Mouse (Mus musculus) right cerebral cortex, postnatal 14 days (tissue): ENCODE results near the gene Armh1.

Source experiments
- DNase-seq: peaks from one replicate; pipeline ENCODE4 v3.0.0; 2022

Gene Armh1

DNA sequence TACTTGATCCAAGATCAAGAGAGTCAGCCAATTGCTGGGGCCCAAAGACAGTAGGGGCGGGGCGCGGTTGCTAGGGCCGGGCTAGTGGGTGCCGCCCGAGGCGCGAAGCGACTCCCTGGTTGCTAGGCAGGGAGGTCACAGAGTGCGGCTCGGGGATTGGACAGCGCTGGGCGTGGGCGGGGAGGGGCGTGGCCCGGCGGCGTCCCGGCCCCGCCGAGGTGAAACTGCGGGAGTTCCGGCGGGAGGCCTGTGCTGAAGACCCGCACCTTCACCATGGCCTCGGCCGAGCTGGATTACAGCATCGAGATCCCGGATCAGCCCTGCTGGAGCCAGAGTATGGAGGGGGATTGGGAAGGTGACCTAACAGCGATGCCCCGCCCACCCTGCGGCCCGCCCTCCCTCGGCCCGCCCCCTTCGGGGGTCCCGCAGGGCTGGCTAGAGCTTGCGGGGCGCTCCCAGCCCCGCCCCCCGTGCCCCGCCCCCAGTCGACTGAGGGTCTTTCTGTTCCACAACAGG is at the start of gene Armh1, which contains the start of gene Tmem53:
Gene Armh1 (minus strand): TSS at position 325 of the 516 bp plus-strand sequence.
Gene Tmem53 (plus strand): TSS at position 151 of the 516 bp plus-strand sequence.
- DNase-seq = peak; percentile 78

GRCm38 (mm10) chr4:117299921-117300320 is 48.0 kb upstream of the Armh1 start:
- DNase-seq = no peak

- DNase-seq = no peak
These were observed 45.9 kb upstream of the Armh1 start for GRCm38 (mm10) chr4:117297819-117298218.

DNA sequence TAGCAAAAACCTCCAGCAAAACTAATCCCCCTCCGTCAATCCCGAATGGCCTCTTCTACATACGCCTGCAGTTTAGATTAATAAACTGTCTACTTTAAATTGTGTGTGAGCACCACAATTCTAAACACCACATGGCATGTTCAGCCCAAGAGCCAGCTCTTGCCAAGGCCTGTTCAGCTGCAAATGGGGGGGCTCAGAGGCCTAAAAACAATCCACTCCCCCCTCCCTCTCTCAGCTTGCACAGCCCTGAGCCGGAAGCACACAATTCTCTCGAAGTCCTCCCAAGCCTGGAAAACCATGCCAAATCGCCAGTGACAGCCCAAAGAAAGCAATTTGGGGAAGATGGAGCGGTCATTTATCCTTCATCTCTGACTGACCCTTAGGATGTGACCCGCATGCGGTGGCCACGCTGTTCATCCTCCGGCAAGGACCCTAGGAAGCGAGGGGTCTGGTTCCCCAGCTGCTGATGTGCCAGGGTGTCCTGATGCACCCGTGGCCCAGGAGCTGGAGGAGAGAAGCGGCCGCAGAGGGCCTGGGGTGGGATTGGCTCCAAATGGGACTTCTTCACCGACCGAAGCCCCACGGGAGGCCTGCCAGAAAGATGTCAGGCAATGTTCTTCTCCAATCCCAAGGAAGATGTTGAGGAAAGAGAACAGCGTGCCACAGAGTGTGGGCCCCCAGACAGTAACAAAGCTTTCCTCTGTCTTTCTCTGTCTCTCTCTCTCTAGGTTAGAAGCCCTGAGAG is 45.1 kb upstream of the Armh1 start:
- DNase-seq = no peak

GRCm38 (mm10) chr4:117291696-117292095 is 39.8 kb upstream of the Armh1 start:
- DNase-seq = no peak

DNA sequence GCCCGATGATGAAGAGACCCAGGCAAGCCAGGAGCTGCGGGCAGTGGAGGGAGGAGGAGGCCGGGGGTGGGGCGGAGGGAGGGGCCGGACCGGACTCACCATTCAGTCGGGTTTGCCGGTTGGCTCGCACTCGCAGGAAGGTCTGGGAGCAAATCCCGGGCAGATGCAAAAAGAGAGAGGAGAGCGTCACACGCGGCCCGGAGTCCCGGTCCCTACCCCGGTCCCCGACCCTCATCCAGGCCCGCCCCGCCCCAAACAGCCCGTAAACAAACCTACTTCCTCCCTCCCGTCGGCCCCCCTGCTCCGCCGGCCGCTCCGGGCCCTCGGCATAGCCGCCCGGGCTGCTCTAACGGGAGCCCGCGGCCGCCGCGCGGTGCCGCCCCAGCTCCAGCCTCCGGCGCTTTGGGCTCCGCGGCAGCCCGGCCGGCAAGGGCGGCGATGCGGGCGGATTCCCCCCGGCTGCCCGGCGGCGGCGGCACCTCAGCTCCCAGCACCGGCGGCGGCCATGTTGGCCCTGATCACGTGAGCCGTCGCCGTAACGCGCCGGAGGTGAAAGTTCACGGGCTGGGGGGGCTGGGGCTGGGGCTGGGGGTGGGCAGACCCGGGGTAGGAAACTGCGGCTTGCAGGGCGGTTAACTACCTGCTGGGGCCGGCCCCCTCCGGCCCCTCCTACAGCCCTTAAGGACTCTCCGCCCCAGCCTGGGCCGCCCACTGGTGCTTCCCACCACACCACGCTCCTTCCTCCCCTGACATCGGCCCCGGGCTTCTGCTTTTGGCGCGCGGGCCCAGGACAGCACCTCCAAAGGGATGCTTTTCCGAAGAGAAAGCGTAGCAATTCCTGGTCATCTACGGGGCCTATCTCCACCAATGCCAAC is 37.2 kb upstream of the Armh1 start:
- peak; percentile 81 for DNase-seq

DNA sequence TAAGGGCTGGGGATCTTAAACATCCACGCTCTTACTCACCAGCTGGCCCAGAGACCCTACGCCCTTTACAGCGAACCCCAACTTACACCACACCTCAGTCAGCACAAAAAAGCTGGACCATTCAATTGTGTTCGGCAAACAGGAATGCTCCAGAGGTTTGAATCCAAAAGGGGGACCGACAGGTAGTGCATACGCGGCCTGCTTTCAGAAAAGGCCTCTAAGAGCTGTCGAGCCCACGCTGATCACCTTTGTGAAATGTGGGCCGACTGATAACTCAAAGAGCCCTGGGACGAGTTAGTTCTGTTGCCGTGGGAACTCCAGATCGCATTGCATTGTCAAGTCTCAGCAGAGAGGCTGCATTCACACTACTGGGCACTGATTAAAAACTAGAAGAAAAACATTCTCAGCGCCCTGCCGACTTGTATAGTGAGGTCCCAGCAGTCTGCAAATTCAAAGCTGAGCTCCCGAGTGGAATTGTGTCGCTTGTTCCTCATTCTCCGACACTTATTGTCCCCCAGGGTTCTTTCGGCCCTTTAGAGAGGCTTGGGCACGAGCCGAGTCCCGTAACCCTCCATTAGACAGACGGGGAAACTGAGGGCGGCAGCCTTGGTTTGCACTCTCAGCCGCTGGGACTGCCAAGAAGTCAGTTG is 36.5 kb upstream of the Armh1 start:
- no peak for DNase-seq

- DNase-seq = no peak
These were observed 32.4 kb upstream of the Armh1 start for GRCm38 (mm10) chr4:117284363-117284762.

DNA sequence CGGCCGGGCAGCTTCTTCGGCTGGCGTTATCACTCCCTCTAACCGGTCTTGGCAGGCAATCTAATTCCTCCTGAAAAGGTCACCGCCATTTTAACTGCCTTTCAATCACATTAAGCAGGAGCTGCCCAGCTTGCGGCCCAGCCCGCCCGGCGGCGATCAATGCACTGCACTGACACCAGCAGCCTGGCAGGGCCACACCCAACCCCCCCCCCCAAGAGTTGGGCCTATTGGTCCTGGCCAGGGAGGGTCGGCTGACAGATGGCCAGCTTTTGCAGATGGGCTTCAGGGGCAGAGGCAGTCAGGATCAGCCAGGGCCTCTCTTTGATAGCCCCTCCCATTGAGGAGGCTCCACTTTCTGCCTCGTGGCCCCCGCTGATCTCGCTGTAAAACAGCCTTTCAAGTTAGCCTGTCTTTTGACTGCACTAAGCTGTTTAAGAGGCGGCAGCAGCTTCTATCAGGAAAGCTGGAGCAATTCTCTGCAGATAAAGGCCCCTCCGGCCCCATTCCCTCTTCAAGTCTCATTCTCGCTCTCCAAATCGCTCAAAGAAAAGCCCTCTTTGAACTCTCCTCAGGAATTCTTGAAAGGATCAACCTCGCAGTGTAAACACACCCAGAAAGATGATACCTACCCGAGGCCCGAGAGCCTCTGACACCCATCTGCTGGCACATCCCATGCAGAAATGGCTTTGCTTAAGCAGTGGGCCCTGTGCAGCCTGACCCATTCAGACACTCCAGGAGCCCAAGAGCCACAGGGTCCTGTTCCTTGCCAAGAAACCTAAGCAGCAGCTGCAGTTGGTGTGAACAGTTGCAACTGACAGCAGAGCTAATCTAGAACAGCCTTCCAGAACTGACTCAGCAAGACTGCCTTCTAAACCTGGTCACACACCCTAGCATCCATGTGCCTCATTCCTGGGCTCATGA is 31.6 kb upstream of the Armh1 start:
- DNase-seq = no peak

GRCm38 (mm10) chr4:117281090-117281845 is 29.3 kb upstream of the Armh1 start:
- DNase-seq = no peak

DNA sequence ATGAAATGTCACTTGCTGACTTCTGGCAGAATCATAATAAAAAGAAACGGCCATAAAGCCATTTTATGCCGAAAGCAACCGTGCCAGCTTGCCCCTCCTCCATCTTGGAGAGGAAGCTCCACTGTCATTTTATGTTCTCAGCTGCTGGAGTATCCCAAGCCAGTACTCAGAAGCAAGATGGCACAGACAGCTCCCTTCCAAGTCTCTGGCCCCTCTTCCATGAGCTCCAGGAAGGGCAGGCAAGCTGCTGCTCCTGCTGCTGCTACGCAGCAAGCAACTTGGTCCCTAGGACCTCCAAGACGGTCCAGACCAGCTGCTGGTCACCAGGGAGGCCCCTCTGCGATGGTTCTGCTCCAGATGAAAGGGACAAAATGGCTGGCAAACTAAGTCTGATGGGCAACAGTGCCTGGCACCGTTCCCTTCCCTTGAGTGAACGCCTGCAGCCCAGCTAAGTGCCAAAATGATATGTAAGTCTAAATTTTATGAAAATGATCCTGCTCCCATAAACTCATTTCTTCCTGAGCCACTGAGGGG is 28.5 kb upstream of the Armh1 start:
- DNase-seq = no peak

GRCm38 (mm10) chr4:117279253-117279642 is 27.3 kb upstream of the Armh1 start:
- no peak for DNase-seq

DNA sequence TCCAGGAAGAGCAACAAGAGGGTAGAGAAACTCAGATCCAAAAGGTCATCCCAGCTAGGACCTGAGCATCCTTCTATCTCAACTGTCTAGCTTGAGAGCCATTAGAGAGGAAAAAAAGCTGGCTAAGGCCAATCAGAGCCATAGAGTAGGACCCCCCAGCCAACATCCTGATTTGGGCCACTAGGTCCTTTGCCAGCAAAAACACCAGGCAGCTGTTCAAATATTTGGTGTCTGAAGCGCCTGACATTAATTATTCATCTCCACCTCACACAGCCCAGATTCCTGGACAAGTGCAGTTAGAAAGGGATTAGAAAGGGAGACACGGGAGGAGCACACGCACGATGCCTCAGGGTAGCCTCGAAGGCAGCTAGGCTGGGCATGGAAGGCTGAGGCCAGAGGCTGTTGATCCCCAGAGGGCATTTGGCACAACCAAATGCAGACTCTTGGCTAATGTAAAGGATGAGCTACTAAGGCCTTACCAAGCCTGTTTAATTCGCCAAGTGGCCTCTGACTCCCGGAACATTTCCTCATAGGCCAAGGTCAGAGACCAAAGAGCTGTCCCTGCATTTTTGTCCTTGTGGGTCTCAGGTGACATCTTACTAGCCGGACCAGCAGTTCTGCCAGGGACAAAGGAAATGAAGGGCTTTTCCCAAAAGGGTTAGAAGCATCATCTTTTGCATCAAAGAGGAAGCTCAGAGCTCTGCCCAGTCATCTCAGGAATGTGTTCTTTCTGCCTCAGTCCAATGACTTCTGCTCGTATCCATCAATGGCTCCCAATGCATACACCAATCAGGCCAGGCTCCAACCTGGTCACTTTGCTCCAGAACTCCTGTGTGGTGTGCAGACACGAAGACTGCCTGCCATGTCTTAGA is 26.7 kb upstream of the Armh1 start:
- DNase-seq = no peak

- DNase-seq = no peak
These were observed 25.8 kb upstream of the Armh1 start for GRCm38 (mm10) chr4:117277687-117278086.

DNA sequence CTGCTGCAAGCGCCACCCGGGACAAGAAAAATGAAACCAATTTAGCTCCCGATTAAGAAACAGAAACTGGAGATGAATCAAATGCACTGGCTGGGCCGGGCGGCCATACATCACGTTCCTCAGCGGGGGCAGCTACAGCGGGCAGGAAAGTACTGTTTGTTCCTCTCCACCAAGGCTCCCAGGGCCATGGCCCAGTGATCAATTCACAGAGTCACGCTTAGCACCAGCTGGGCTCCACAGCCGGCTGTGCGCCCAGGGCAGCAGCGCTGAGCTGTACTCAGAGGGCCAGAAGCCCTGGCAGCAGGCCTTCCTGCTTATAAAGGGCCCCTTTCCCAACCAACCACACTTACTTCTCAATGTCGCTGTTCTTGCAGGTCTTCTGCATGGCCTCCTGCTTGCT is 25.1 kb upstream of the Armh1 start:
- no peak for DNase-seq

- no peak for DNase-seq
These were observed 24.4 kb upstream of the Armh1 start for GRCm38 (mm10) chr4:117276281-117276711.

GRCm38 (mm10) chr4:117274720-117275119 is 22.8 kb upstream of the Armh1 start:
- DNase-seq = no peak

DNA sequence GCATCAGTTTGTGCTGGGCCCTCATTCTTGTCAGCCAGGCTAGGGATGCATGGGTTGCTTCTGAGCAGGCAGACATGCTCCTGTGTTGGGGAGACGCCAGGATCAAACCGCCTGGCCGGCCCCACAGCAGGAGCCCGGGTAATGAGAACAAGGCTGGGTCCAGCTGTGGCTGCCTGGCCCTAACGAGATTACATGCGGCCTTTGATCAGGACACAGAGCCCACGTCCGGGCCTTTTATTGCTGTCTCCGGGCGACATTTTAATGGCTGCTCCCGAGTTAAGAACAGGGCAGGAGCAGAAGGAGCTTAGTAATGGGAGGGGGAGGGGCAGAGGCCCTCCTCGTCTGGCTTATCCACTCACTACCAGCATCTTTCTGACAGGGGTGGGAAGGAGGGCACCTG is 20.5 kb upstream of the Armh1 start:
- no peak for DNase-seq

DNA sequence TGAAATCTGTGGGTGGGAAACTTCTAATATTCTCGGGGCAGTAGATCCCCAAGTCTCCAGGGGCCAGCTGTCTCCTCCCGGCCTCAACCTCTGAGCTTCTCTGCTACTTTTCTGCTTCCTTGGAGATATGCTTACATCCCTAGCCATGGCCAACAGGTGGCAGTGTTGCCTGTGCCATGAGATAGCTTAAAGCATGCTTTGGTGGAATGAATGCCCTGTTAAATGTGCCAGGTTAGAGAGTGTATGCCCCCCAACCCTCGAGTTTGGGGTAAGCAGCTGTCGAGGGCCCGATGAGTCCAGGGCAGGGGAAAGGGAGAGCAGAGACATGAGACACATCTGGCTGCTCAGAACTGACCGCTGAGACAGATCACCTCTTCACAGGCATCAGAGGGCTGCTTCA is 18.4 kb upstream of the Armh1 start:
- DNase-seq = peak; percentile 86

- DNase-seq = no peak
These were observed 16.0 kb upstream of the Armh1 start for GRCm38 (mm10) chr4:117267831-117268437.
